Mouse (Mus musculus): Measurements from ENCODE around the gene Foxp1. TPM values are rescaled to one million over a fixed set of nuclear protein-coding genes. Genes with fewer than 3 reads are reported as not detected.

Gene Foxp1
- polyA plus RNA-seq, 1 experiment from 2014 or later: 77.5 TPM

GRCm38 (mm10) chr6:99388023-99388422, 134.5 kb downstream of the Foxp1 start:
- Histone ChIP-seq H3K27ac (replicated peaks) (0 out of 2 replicates have a peak overlapping the region, but pooled peaks have one; percentile 82), H3K27me3 (no peaks in the 10 kb centered on the region), H3K4me1 (peaks cover 27% of the 10 kb centered on the region), H3K4me3 (replicated peaks) (no peak overlapping the region), H3K9ac (no peak overlapping the region), H3K36me3 (no peaks in the 10 kb centered on the region), H3K9me3 (replicated peaks) (no peaks in the 10 kb centered on the region), H3K4me2 (replicated peaks) (no peak overlapping the region)
- no peak for ATAC-seq (ENCODE audit: insufficient number of reproducible peaks, low FRiP score, low TSS enrichment, low read depth)
- WGBS: 76% methylated on average over 5 of the region's 5 CpGs

GRCm38 (mm10) chr6:99385059-99385604, 137.4 kb downstream of the Foxp1 start:
- ATAC-seq (ENCODE audit: insufficient number of reproducible peaks, low FRiP score, low TSS enrichment, low read depth): no peak
- H3K36me3 ChIP-seq: no peaks in the 10 kb centered on the region
- H3K4me1 ChIP-seq: peaks cover 23% of the 10 kb centered on the region
- H3K9ac ChIP-seq: no peak overlapping the region
- no peaks in the 10 kb centered on the region for H3K27me3 ChIP-seq
- H3K27ac ChIP-seq (replicated peaks): no peak overlapping the region
- H3K4me2 ChIP-seq (replicated peaks): no peak overlapping the region
- 74% methylated on average over 2 of the region's 2 CpGs for WGBS
- H3K4me3 ChIP-seq (replicated peaks): no peak overlapping the region
- no peaks in the 10 kb centered on the region for H3K9me3 ChIP-seq (replicated peaks)

- H3K27me3 ChIP-seq: no peaks in the 10 kb centered on the region
- H3K4me2 ChIP-seq (replicated peaks): no peak overlapping the region
- H3K36me3 ChIP-seq: no peaks in the 10 kb centered on the region
- no peak overlapping the region for H3K4me3 ChIP-seq (replicated peaks)
- no peak overlapping the region for H3K27ac ChIP-seq (replicated peaks)
- H3K4me1 ChIP-seq: peaks cover 14% of the 10 kb centered on the region
- 54% methylated on average over 4 of the region's 4 CpGs for WGBS
- H3K9ac ChIP-seq: no peak overlapping the region
- H3K9me3 ChIP-seq (replicated peaks): no peaks in the 10 kb centered on the region
- no peak for ATAC-seq (ENCODE audit: insufficient number of reproducible peaks, low FRiP score, low TSS enrichment, low read depth)
These were observed 138.6 kb downstream of the Foxp1 start for GRCm38 (mm10) chr6:99383846-99384472.

- no peak for ATAC-seq (ENCODE audit: insufficient number of reproducible peaks, low FRiP score, low TSS enrichment, low read depth)
- Histone ChIP-seq H3K4me1 (peaks cover 22% of the 10 kb centered on the region), H3K9ac (no peak overlapping the region), H3K27me3 (no peaks in the 10 kb centered on the region), H3K4me3 (replicated peaks) (no peak overlapping the region), H3K27ac (replicated peaks) (no peak overlapping the region), H3K36me3 (no peaks in the 10 kb centered on the region), H3K4me2 (replicated peaks) (no peak overlapping the region), H3K9me3 (replicated peaks) (no peaks in the 10 kb centered on the region)
- WGBS: 75% methylated on average over 5 of the region's 5 CpGs
These were observed 142.4 kb downstream of the Foxp1 start for GRCm38 (mm10) chr6:99380146-99380545.

GRCm38 (mm10) chr6:99378997-99379710, 143.4 kb downstream of the Foxp1 start:
- no peak overlapping the region for H3K4me3 ChIP-seq (replicated peaks)
- H3K9me3 ChIP-seq (replicated peaks): no peaks in the 10 kb centered on the region
- no peak overlapping the region for H3K4me2 ChIP-seq (replicated peaks)
- ATAC-seq (ENCODE audit: insufficient number of reproducible peaks, low FRiP score, low TSS enrichment, low read depth): no peak
- H3K36me3 ChIP-seq: no peaks in the 10 kb centered on the region
- no peak overlapping the region for H3K27ac ChIP-seq (replicated peaks)
- no peak overlapping the region for H3K9ac ChIP-seq
- no peaks in the 10 kb centered on the region for H3K27me3 ChIP-seq
- WGBS: 69% methylated on average over 7 of the region's 7 CpGs
- peaks cover 31% of the 10 kb centered on the region for H3K4me1 ChIP-seq

GRCm38 (mm10) chr6:99377716-99378115, 144.8 kb downstream of the Foxp1 start:
- H3K27me3 ChIP-seq: no peaks in the 10 kb centered on the region
- no peaks in the 10 kb centered on the region for H3K9me3 ChIP-seq (replicated peaks)
- no peaks in the 10 kb centered on the region for H3K36me3 ChIP-seq
- no peak overlapping the region for H3K9ac ChIP-seq
- H3K4me1 ChIP-seq: peaks cover 31% of the 10 kb centered on the region
- no peak overlapping the region for H3K4me3 ChIP-seq (replicated peaks)
- no peak for ATAC-seq (ENCODE audit: insufficient number of reproducible peaks, low FRiP score, low TSS enrichment, low read depth)
- 64% methylated on average over 4 of the region's 4 CpGs for WGBS
- H3K4me2 ChIP-seq (replicated peaks): no peak overlapping the region
- H3K27ac ChIP-seq (replicated peaks): no peak overlapping the region

GRCm38 (mm10) chr6:99377131-99377530, 145.4 kb downstream of the Foxp1 start:
- no peak overlapping the region for H3K4me2 ChIP-seq (replicated peaks)
- no peak for ATAC-seq (ENCODE audit: insufficient number of reproducible peaks, low FRiP score, low TSS enrichment, low read depth)
- H3K4me3 ChIP-seq (replicated peaks): no peak overlapping the region
- H3K4me1 ChIP-seq: peaks cover 31% of the 10 kb centered on the region
- H3K27me3 ChIP-seq: no peaks in the 10 kb centered on the region
- H3K9ac ChIP-seq: no peak overlapping the region
- H3K36me3 ChIP-seq: no peaks in the 10 kb centered on the region
- no peak overlapping the region for H3K27ac ChIP-seq (replicated peaks)
- no peaks in the 10 kb centered on the region for H3K9me3 ChIP-seq (replicated peaks)
- 54% methylated on average over 2 of the region's 2 CpGs for WGBS

GRCm38 (mm10) chr6:99376721-99377120, 145.8 kb downstream of the Foxp1 start:
- no peaks in the 10 kb centered on the region for H3K27me3 ChIP-seq
- no peak for ATAC-seq (ENCODE audit: insufficient number of reproducible peaks, low FRiP score, low TSS enrichment, low read depth)
- H3K36me3 ChIP-seq: no peaks in the 10 kb centered on the region
- WGBS: 73% methylated on average over 8 of the region's 8 CpGs
- H3K4me1 ChIP-seq: peaks cover 31% of the 10 kb centered on the region
- no peak overlapping the region for H3K27ac ChIP-seq (replicated peaks)
- H3K9me3 ChIP-seq (replicated peaks): no peaks in the 10 kb centered on the region
- no peak overlapping the region for H3K9ac ChIP-seq
- H3K4me2 ChIP-seq (replicated peaks): no peak overlapping the region
- H3K4me3 ChIP-seq (replicated peaks): no peak overlapping the region

GRCm38 (mm10) chr6:99375865-99376264, 146.7 kb downstream of the Foxp1 start:
- Histone ChIP-seq H3K4me1 (peaks cover 31% of the 10 kb centered on the region), H3K4me3 (replicated peaks) (no peak overlapping the region), H3K9me3 (replicated peaks) (no peaks in the 10 kb centered on the region), H3K4me2 (replicated peaks) (no peak overlapping the region), H3K27me3 (no peaks in the 10 kb centered on the region), H3K36me3 (no peaks in the 10 kb centered on the region), H3K27ac (replicated peaks) (0 out of 2 replicates have a peak overlapping the region, but pooled peaks have one; percentile 9), H3K9ac (no peak overlapping the region)
- no peak for ATAC-seq (ENCODE audit: insufficient number of reproducible peaks, low FRiP score, low TSS enrichment, low read depth)
- WGBS: 43% methylated on average over 6 of the region's 6 CpGs

- no peaks in the 10 kb centered on the region for H3K36me3 ChIP-seq
- H3K4me2 ChIP-seq (replicated peaks): no peak overlapping the region
- no peaks in the 10 kb centered on the region for H3K27me3 ChIP-seq
- H3K4me3 ChIP-seq (replicated peaks): no peak overlapping the region
- WGBS: 58% methylated on average over 4 of the region's 4 CpGs
- H3K9ac ChIP-seq: no peak overlapping the region
- no peaks in the 10 kb centered on the region for H3K9me3 ChIP-seq (replicated peaks)
- no peak for ATAC-seq (ENCODE audit: insufficient number of reproducible peaks, low FRiP score, low TSS enrichment, low read depth)
- peak overlapping the region; percentile 9; the same call in 1 of the 2 replicates for H3K27ac ChIP-seq (replicated peaks)
- peaks cover 31% of the 10 kb centered on the region for H3K4me1 ChIP-seq
These were observed 147.1 kb downstream of the Foxp1 start for GRCm38 (mm10) chr6:99375376-99375775.

- peaks cover 34% of the 10 kb centered on the region for H3K4me1 ChIP-seq
- no peaks in the 10 kb centered on the region for H3K9me3 ChIP-seq (replicated peaks)
- H3K9ac ChIP-seq: no peak overlapping the region
- H3K4me2 ChIP-seq (replicated peaks): no peak overlapping the region
- ATAC-seq (ENCODE audit: insufficient number of reproducible peaks, low FRiP score, low TSS enrichment, low read depth): no peak
- no peaks in the 10 kb centered on the region for H3K36me3 ChIP-seq
- 55% methylated on average over 19 of the region's 19 CpGs for WGBS
- peak overlapping the region; percentile 58; the same call in 1 of the 2 replicates for H3K27ac ChIP-seq (replicated peaks)
- H3K27me3 ChIP-seq: no peaks in the 10 kb centered on the region
- H3K4me3 ChIP-seq (replicated peaks): no peak overlapping the region
These were observed 147.9 kb downstream of the Foxp1 start for GRCm38 (mm10) chr6:99374448-99375271.
